Mouse (Mus musculus): ENCODE measurements around the gene Hmgcl. TPM values are rescaled to one million over a fixed set of nuclear protein-coding genes. Genes with fewer than 3 reads are reported as not detected.

Hmgcl gene
- polyA plus RNA-seq, 1 experiment from 2014 or later = 91.1 TPM

- under 1% methylated on average over 81 of the region's 81 CpGs for WGBS
Observed at GRCm38 (mm10) chr4:135986943-135987710, 40.9 kb downstream of the Hmgcl start, which contains the start of gene Pithd1. Pithd1 (minus strand) TSS chr4:135987264.

GRCm38 (mm10) chr4:135987714-135988113 lies 41.5 kb downstream of the Hmgcl start:
- H3K9me3 ChIP-seq (ENCODE audit: control insufficient read depth, low read length) = no peaks in the 10 kb centered on the region
- H3K27me3 ChIP-seq (replicated peaks; ENCODE audit: control insufficient read depth, insufficient read depth, low read length) = no peaks in the 10 kb centered on the region
- H3K4me2 ChIP-seq (ENCODE audit: low read length) = peak overlapping the region; percentile 61
- peak overlapping the region; percentile 96 for H3K4me3 ChIP-seq (ENCODE audit: low read depth, low read length)
- DNase-seq (ENCODE audit: low spot score) (no peak), ATAC-seq (replicated peaks; ENCODE audit: low FRiP score, low TSS enrichment, low read depth) (no peak)
- peak overlapping the region; percentile 91 for H3K9ac ChIP-seq (ENCODE audit: low read length)
- H3K27ac ChIP-seq (ENCODE audit: low read depth) = peak overlapping the region; percentile 68
- peaks cover 24% of the 10 kb centered on the region for H3K36me3 ChIP-seq (ENCODE audit: control insufficient read depth, insufficient read depth, low read length)
- 61% methylated on average over 9 of the region's 9 CpGs for WGBS
- H3K4me1 ChIP-seq (replicated peaks; ENCODE audit: control insufficient read depth, insufficient read depth, low read length) = peaks cover 11% of the 10 kb centered on the region

More at GRCm38 (mm10) chr4:135986943-135987710, 40.9 kb downstream of the Hmgcl start, which contains the start of gene Pithd1:
- peak within 1 kb of the TSS; percentile 96 for H3K4me3 ChIP-seq (ENCODE audit: low read depth, low read length)
- peaks cover 28% of the 10 kb centered on the region for H3K36me3 ChIP-seq (ENCODE audit: control insufficient read depth, insufficient read depth, low read length)
- peaks cover 11% of the 10 kb centered on the region for H3K4me1 ChIP-seq (replicated peaks; ENCODE audit: control insufficient read depth, insufficient read depth, low read length)
- H3K27ac ChIP-seq (ENCODE audit: low read depth) = peak within 1 kb of the TSS; percentile 68
- ATAC-seq (replicated peaks; ENCODE audit: low FRiP score, low TSS enrichment, low read depth) = peak; percentile 88
- no peaks in the 10 kb centered on the region for H3K27me3 ChIP-seq (replicated peaks; ENCODE audit: control insufficient read depth, insufficient read depth, low read length)
- H3K9me3 ChIP-seq (ENCODE audit: control insufficient read depth, low read length) = no peaks in the 10 kb centered on the region
- peak; percentile 95 for DNase-seq (ENCODE audit: low spot score)
- peak within 1 kb of the TSS; percentile 61 for H3K4me2 ChIP-seq (ENCODE audit: low read length)
- peak within 1 kb of the TSS; percentile 91 for H3K9ac ChIP-seq (ENCODE audit: low read length)

GRCm38 (mm10) chr4:135993941-135994340 lies 47.7 kb downstream of the Hmgcl start:
- Histone ChIP-seq H3K4me2 (ENCODE audit: low read length) (no peak overlapping the region), H3K27me3 (replicated peaks; ENCODE audit: control insufficient read depth, insufficient read depth, low read length) (no peaks in the 10 kb centered on the region), H3K4me3 (ENCODE audit: low read depth, low read length) (no peak overlapping the region), H3K9me3 (ENCODE audit: control insufficient read depth, low read length) (no peaks in the 10 kb centered on the region), H3K36me3 (ENCODE audit: control insufficient read depth, insufficient read depth, low read length) (no peaks in the 10 kb centered on the region), H3K27ac (ENCODE audit: low read depth) (no peak overlapping the region), H3K4me1 (replicated peaks; ENCODE audit: control insufficient read depth, insufficient read depth, low read length) (no peaks in the 10 kb centered on the region), H3K9ac (ENCODE audit: low read length) (no peak overlapping the region)
- DNase-seq (ENCODE audit: low spot score) (no peak), ATAC-seq (replicated peaks; ENCODE audit: low FRiP score, low TSS enrichment, low read depth) (no peak)
- 96% methylated on average over 6 of the region's 6 CpGs for WGBS

GRCm38 (mm10) chr4:135995118-135995517 lies 48.9 kb downstream of the Hmgcl start:
- Histone ChIP-seq H3K9ac (ENCODE audit: low read length) (no peak overlapping the region), H3K27me3 (replicated peaks; ENCODE audit: control insufficient read depth, insufficient read depth, low read length) (no peaks in the 10 kb centered on the region), H3K4me3 (ENCODE audit: low read depth, low read length) (no peak overlapping the region), H3K9me3 (ENCODE audit: control insufficient read depth, low read length) (no peaks in the 10 kb centered on the region), H3K36me3 (ENCODE audit: control insufficient read depth, insufficient read depth, low read length) (no peaks in the 10 kb centered on the region), H3K27ac (ENCODE audit: low read depth) (no peak overlapping the region), H3K4me1 (replicated peaks; ENCODE audit: control insufficient read depth, insufficient read depth, low read length) (no peaks in the 10 kb centered on the region), H3K4me2 (ENCODE audit: low read length) (no peak overlapping the region)
- ATAC-seq (replicated peaks; ENCODE audit: low FRiP score, low TSS enrichment, low read depth) = no peak
- DNase-seq (ENCODE audit: low spot score) = no peak
- WGBS = 85% methylated on average over 4 of the region's 4 CpGs

- Histone ChIP-seq H3K4me1 (replicated peaks; ENCODE audit: control insufficient read depth, insufficient read depth, low read length) (no peaks in the 10 kb centered on the region), H3K36me3 (ENCODE audit: control insufficient read depth, insufficient read depth, low read length) (peaks cover 70% of the 10 kb centered on the region), H3K27ac (ENCODE audit: low read depth) (no peak overlapping the region), H3K9me3 (ENCODE audit: control insufficient read depth, low read length) (no peaks in the 10 kb centered on the region), H3K4me3 (ENCODE audit: low read depth, low read length) (no peak overlapping the region), H3K9ac (ENCODE audit: low read length) (no peak overlapping the region), H3K27me3 (replicated peaks; ENCODE audit: control insufficient read depth, insufficient read depth, low read length) (no peaks in the 10 kb centered on the region), H3K4me2 (ENCODE audit: low read length) (no peak overlapping the region)
- WGBS = 88% methylated on average over 5 of the region's 5 CpGs
- no peak for ATAC-seq (replicated peaks; ENCODE audit: low FRiP score, low TSS enrichment, low read depth)
- DNase-seq (ENCODE audit: low spot score) = no peak
Observed at GRCm38 (mm10) chr4:136004107-136004675, 57.9 kb downstream of the Hmgcl start.

GRCm38 (mm10) chr4:136004921-136005320 lies 58.7 kb downstream of the Hmgcl start:
- Histone ChIP-seq H3K4me1 (replicated peaks; ENCODE audit: control insufficient read depth, insufficient read depth, low read length) (no peaks in the 10 kb centered on the region), H3K27ac (ENCODE audit: low read depth) (no peak overlapping the region), H3K27me3 (replicated peaks; ENCODE audit: control insufficient read depth, insufficient read depth, low read length) (no peaks in the 10 kb centered on the region), H3K36me3 (ENCODE audit: control insufficient read depth, insufficient read depth, low read length) (peaks cover 77% of the 10 kb centered on the region), H3K4me3 (ENCODE audit: low read depth, low read length) (no peak overlapping the region), H3K9ac (ENCODE audit: low read length) (no peak overlapping the region), H3K9me3 (ENCODE audit: control insufficient read depth, low read length) (no peaks in the 10 kb centered on the region), H3K4me2 (ENCODE audit: low read length) (no peak overlapping the region)
- DNase-seq (ENCODE audit: low spot score) (no peak), ATAC-seq (replicated peaks; ENCODE audit: low FRiP score, low TSS enrichment, low read depth) (no peak)
- WGBS = 88% methylated on average over 2 of the region's 2 CpGs

- H3K9ac ChIP-seq (ENCODE audit: low read length) = no peak overlapping the region
- H3K27me3 ChIP-seq (replicated peaks; ENCODE audit: control insufficient read depth, insufficient read depth, low read length) = no peaks in the 10 kb centered on the region
- ATAC-seq (replicated peaks; ENCODE audit: low FRiP score, low TSS enrichment, low read depth) (no peak), DNase-seq (ENCODE audit: low spot score) (no peak)
- H3K9me3 ChIP-seq (ENCODE audit: control insufficient read depth, low read length) = no peaks in the 10 kb centered on the region
- no peaks in the 10 kb centered on the region for H3K4me1 ChIP-seq (replicated peaks; ENCODE audit: control insufficient read depth, insufficient read depth, low read length)
- no peak overlapping the region for H3K4me2 ChIP-seq (ENCODE audit: low read length)
- H3K36me3 ChIP-seq (ENCODE audit: control insufficient read depth, insufficient read depth, low read length) = peaks cover 94% of the 10 kb centered on the region
- no peak overlapping the region for H3K4me3 ChIP-seq (ENCODE audit: low read depth, low read length)
- 89% methylated on average over 3 of the region's 3 CpGs for WGBS
- H3K27ac ChIP-seq (ENCODE audit: low read depth) = no peak overlapping the region
Observed at GRCm38 (mm10) chr4:136006821-136007220, 60.6 kb downstream of the Hmgcl start.

- WGBS = 90% methylated on average over 8 of the region's 8 CpGs
- Histone ChIP-seq H3K4me2 (ENCODE audit: low read length) (no peak overlapping the region), H3K4me1 (replicated peaks; ENCODE audit: control insufficient read depth, insufficient read depth, low read length) (no peaks in the 10 kb centered on the region), H3K36me3 (ENCODE audit: control insufficient read depth, insufficient read depth, low read length) (peaks cover 91% of the 10 kb centered on the region), H3K27ac (ENCODE audit: low read depth) (no peak overlapping the region), H3K9me3 (ENCODE audit: control insufficient read depth, low read length) (no peaks in the 10 kb centered on the region), H3K9ac (ENCODE audit: low read length) (no peak overlapping the region), H3K27me3 (replicated peaks; ENCODE audit: control insufficient read depth, insufficient read depth, low read length) (no peaks in the 10 kb centered on the region), H3K4me3 (ENCODE audit: low read depth, low read length) (no peak overlapping the region)
- ATAC-seq (replicated peaks; ENCODE audit: low FRiP score, low TSS enrichment, low read depth) = no peak
- no peak for DNase-seq (ENCODE audit: low spot score)
Observed at GRCm38 (mm10) chr4:136008782-136009447, 62.7 kb downstream of the Hmgcl start.

All from intestine, embryonic 14.5 days (tissue).